Mouse (Mus musculus): Measurements from ENCODE around the gene Gjb6.

The Gjb6 gene

GRCm38 (mm10) chr14:57084180-57084668 is 49.2 kb downstream of the Gjb6 start:
- DNase-seq, result no peak

- no peak for DNase-seq
Observed at GRCm38 (mm10) chr14:57082863-57083262, 50.5 kb downstream of the Gjb6 start.

- DNase-seq, result no peak
Observed at GRCm38 (mm10) chr14:57075537-57075936, 57.9 kb downstream of the Gjb6 start.

Measured in cerebellum, postnatal 36 days (tissue).